Mouse (Mus musculus): Measurements from ENCODE around the gene Trim39. TPM values are rescaled to one million over a fixed set of nuclear protein-coding genes. Genes with fewer than 3 reads are reported as not detected.
"Not testable (repeated sequence)": the region's sequence is repeated elsewhere in the genome, so short reads cannot be mapped to it uniquely, and the experiment has no call there.

Gene Trim39
- 29.3 and 31.1 TPM in 2 replicates for polyA plus RNA-seq (2015; fragmentation: Nextera tagmentation; extraction: Ambion mirVana)

DNA sequence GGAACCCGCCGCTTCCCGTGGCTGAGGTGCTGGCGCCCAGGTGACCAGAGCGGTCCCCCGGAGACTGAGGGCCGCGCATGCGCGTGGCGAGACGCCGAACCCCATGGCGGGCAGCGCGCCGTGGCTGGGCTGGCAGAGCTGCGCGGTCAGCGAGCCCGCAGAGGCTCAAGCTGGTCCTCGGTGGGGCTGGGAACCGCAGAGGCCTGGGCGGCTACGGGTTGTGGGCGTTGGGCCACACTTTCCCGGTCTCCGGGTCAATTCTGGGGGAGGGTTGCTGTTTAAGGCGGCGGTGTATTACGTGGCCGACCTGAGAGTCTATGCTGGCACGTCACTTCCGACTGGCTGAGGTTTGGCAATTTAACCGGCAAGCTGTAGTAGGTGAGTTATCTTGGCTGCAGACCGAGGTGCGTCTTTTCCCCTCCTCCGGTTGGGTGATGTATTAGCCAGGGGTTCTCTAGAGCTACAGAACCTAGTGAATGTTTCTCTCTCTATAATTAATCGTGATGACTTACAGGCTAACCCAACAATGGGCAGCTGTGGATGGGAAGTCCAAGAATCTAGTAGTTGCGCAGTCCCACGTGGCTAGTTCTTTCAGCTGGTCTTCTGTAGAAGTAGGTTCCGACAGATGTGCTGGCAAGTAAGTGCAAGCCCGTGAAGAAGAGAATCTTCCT, at the start of gene Trim39:
Gene Trim39, minus strand, starts transcription at position 662 of the 671 bp plus-strand sequence.
- Histone ChIP-seq H3K36me3 (peaks cover 29% of the 10 kb centered on the region), H3K9ac (replicated peaks) (peak within 1 kb of the TSS; percentile 86), H3K9me3 (no peaks in the 10 kb centered on the region), H3K27ac (peak within 1 kb of the TSS; percentile 96), H3K4me1 (replicated peaks) (peaks cover 40% of the 10 kb centered on the region), H3K4me3 (replicated peaks) (peak within 1 kb of the TSS; percentile 89), H3K27me3 (no peaks in the 10 kb centered on the region), H3K4me2 (replicated peaks) (peak within 1 kb of the TSS; percentile 96)
- ATAC-seq, result peak; percentile 88
- 2% methylated on average over 43 of the region's 43 CpGs for WGBS

- Histone ChIP-seq H3K9ac (replicated peaks) (peak overlapping the region; percentile 76), H3K27ac (peak overlapping the region; percentile 91), H3K27me3 (no peaks in the 10 kb centered on the region), H3K4me2 (replicated peaks) (peak overlapping the region; percentile 66), H3K36me3 (no peaks in the 10 kb centered on the region), H3K4me1 (replicated peaks) (peaks cover 7% of the 10 kb centered on the region; the same call in 1 of the 2 replicates), H3K9me3 (no peaks in the 10 kb centered on the region), H3K4me3 (replicated peaks) (peak overlapping the region; percentile 64)
- ATAC-seq, result peak; percentile 62
- WGBS, result 33% methylated on average over 5 of the region's 5 CpGs
Measured at GRCm38 (mm10) chr17:36315689-36316253, 43.7 kb upstream of the Trim39 start.

- H3K4me1 ChIP-seq (replicated peaks), result peaks cover 7% of the 10 kb centered on the region; the same call in 1 of the 2 replicates
- peak overlapping the region; percentile 91 for H3K27ac ChIP-seq
- peak overlapping the region; percentile 64 for H3K4me3 ChIP-seq (replicated peaks)
- no peaks in the 10 kb centered on the region for H3K36me3 ChIP-seq
- H3K27me3 ChIP-seq, result no peaks in the 10 kb centered on the region
- H3K9ac ChIP-seq (replicated peaks), result peak overlapping the region; percentile 76
- no peaks in the 10 kb centered on the region for H3K9me3 ChIP-seq
- WGBS, result under 1% methylated on average over 19 of the region's 19 CpGs
- H3K4me2 ChIP-seq (replicated peaks), result peak overlapping the region; percentile 66
- peak; percentile 92 for ATAC-seq
Measured at GRCm38 (mm10) chr17:36315041-36315688, 43.1 kb upstream of the Trim39 start.

DNA sequence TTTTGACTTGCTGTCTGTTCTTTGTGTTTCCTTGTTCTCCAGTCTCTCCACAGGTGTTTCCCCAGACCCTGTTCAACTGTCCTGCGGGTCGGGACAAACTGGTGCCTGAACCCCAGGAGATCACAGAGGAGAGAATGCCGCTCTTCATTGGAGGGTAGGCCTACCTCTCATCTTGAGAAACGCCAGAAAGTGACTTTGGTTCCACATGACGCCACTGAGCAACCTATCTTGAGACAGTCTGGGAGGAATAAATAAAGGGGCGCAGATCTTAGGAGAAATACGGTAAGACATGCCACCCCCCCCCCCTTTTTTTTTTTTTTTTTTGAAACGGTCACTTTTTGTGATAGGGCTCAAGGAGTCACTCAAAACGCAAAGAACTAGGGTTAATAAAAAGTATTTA, 42.5 kb upstream of the Trim39 start:
- under 1% methylated on average over 9 of the region's 9 CpGs for WGBS
- Histone ChIP-seq H3K9ac (replicated peaks) (peak overlapping the region; percentile 76), H3K36me3 (no peaks in the 10 kb centered on the region), H3K27me3 (no peaks in the 10 kb centered on the region), H3K27ac (peak overlapping the region; percentile 91), H3K9me3 (no peaks in the 10 kb centered on the region), H3K4me3 (replicated peaks) (peak overlapping the region; percentile 64), H3K4me1 (replicated peaks) (peaks cover 7% of the 10 kb centered on the region; the same call in 1 of the 2 replicates), H3K4me2 (replicated peaks) (peak overlapping the region; percentile 66)
- ATAC-seq, result peak; percentile 62

GRCm38 (mm10) chr17:36309293-36309692, 37.2 kb upstream of the Trim39 start:
- Histone ChIP-seq H3K36me3 (no peaks in the 10 kb centered on the region), H3K9ac (replicated peaks) (no peak overlapping the region), H3K4me1 (replicated peaks) (no peaks in the 10 kb centered on the region), H3K27ac (no peak overlapping the region), H3K4me2 (replicated peaks) (no peak overlapping the region), H3K9me3 (no peaks in the 10 kb centered on the region), H3K27me3 (no peaks in the 10 kb centered on the region), H3K4me3 (replicated peaks) (no peak overlapping the region)
- 0 out of 2 replicates have a peak, but pooled peaks have one; percentile 50 for ATAC-seq
- WGBS, result 34% methylated on average over 1 of the region's 1 CpGs

GRCm38 (mm10) chr17:36308855-36309254, 36.8 kb upstream of the Trim39 start:
- H3K9ac ChIP-seq (replicated peaks); H3K4me3 ChIP-seq (replicated peaks); H3K4me1 ChIP-seq (replicated peaks); H3K9me3 ChIP-seq; H3K27me3 ChIP-seq; H3K4me2 ChIP-seq (replicated peaks); H3K27ac ChIP-seq; H3K36me3 ChIP-seq: not testable (repeated sequence)
- WGBS, result 3% methylated on average over 3 of the region's 3 CpGs
- ATAC-seq, result peak; percentile 76

DNA sequence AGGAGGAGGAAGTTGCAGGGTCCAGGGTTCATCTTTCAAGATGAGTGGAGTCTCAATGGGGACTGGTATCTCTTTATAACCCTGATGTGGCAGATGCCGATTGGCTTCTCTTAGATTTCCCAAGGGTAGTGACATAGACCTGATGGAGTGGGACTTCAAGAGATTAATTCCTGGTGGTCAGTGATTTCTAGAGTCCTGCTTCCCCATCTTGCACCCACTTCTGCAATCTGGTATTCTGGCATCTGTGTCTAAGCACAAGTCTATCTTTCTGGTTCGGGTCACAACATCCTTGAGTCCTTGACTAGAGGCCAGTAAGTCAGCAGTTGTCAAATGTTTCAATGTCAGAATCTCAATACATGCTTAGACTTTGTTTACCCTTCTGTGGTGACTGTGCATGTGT, 14.3 kb upstream of the Trim39 start, which contains the start of gene H2-M10.2:
Gene H2-M10.2, minus strand, starts transcription at position 101 of the 400 bp plus-strand sequence.
- 96% methylated on average over 2 of the region's 2 CpGs for WGBS
- no peaks in the 10 kb centered on the region for H3K27me3 ChIP-seq
- no peaks in the 10 kb centered on the region for H3K4me1 ChIP-seq (replicated peaks)
- no peak within 1 kb of the TSS for H3K9ac ChIP-seq (replicated peaks)
- H3K4me3 ChIP-seq (replicated peaks), result no peak within 1 kb of the TSS
- peaks cover 17% of the 10 kb centered on the region for H3K36me3 ChIP-seq
- peaks cover 7% of the 10 kb centered on the region for H3K9me3 ChIP-seq
- no peak within 1 kb of the TSS for H3K4me2 ChIP-seq (replicated peaks)
- no peak for ATAC-seq
- no peak within 1 kb of the TSS for H3K27ac ChIP-seq

- H3K9ac ChIP-seq (replicated peaks), result no peak overlapping the region
- H3K27ac ChIP-seq, result no peak overlapping the region
- peaks cover 7% of the 10 kb centered on the region for H3K9me3 ChIP-seq
- H3K4me1 ChIP-seq (replicated peaks), result no peaks in the 10 kb centered on the region
- H3K4me3 ChIP-seq (replicated peaks), result no peak overlapping the region
- H3K36me3 ChIP-seq, result peaks cover 45% of the 10 kb centered on the region
- WGBS, result 97% methylated on average over 4 of the region's 4 CpGs
- no peak overlapping the region for H3K4me2 ChIP-seq (replicated peaks)
- H3K27me3 ChIP-seq, result no peaks in the 10 kb centered on the region
- ATAC-seq, result no peak
Measured at GRCm38 (mm10) chr17:36281521-36282245, 9.6 kb upstream of the Trim39 start.

DNA sequence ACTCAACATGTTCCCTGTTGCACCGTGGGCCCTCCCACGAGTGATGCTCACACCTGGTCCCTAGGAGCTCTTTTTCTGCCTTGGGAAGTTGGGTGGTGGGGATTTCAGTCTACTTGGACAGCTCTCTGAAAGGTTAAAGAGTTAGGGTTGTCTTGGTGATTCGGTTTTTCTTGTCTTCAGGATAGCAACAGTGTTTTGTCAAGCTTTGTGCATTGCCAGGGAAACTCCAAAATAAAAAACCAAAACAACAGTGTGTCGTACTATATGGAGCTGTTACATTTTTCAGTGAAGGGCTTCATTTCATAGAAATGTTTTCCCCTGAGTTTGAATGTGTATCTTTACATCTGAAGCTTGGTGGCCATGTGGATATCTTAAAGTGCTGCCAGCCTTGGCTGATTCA, 2.7 kb upstream of the Trim39 start:
- no peaks in the 10 kb centered on the region for H3K27me3 ChIP-seq
- no peak for ATAC-seq
- H3K4me1 ChIP-seq (replicated peaks), result peaks cover 38% of the 10 kb centered on the region
- H3K4me3 ChIP-seq (replicated peaks), result no peak overlapping the region
- no peaks in the 10 kb centered on the region for H3K9me3 ChIP-seq
- no peak overlapping the region for H3K9ac ChIP-seq (replicated peaks)
- 94% methylated on average over 4 of the region's 4 CpGs for WGBS
- no peak overlapping the region for H3K27ac ChIP-seq
- peaks cover 22% of the 10 kb centered on the region for H3K36me3 ChIP-seq
- no peak overlapping the region for H3K4me2 ChIP-seq (replicated peaks)

GRCm38 (mm10) chr17:36273796-36274195, 1.7 kb upstream of the Trim39 start:
- WGBS, result 89% methylated on average over 4 of the region's 4 CpGs
- peaks cover 18% of the 10 kb centered on the region for H3K36me3 ChIP-seq

GRCm38 (mm10) chr17:36272643-36273366, 758 bp upstream of the Trim39 start:
- Histone ChIP-seq H3K9me3 (no peaks in the 10 kb centered on the region), H3K4me2 (replicated peaks) (peak overlapping the region; percentile 96), H3K9ac (replicated peaks) (peak overlapping the region; percentile 86), H3K4me3 (replicated peaks) (peak overlapping the region; percentile 89), H3K27me3 (no peaks in the 10 kb centered on the region), H3K4me1 (replicated peaks) (peaks cover 40% of the 10 kb centered on the region), H3K36me3 (peaks cover 18% of the 10 kb centered on the region), H3K27ac (no peak overlapping the region)
- WGBS, result 89% methylated on average over 9 of the region's 9 CpGs
- no peak for ATAC-seq

More at GRCm38 (mm10) chr17:36273796-36274195, 1.7 kb upstream of the Trim39 start:
- Histone ChIP-seq H3K27ac (no peak overlapping the region), H3K4me3 (replicated peaks) (no peak overlapping the region), H3K4me2 (replicated peaks) (no peak overlapping the region), H3K4me1 (replicated peaks) (peaks cover 40% of the 10 kb centered on the region), H3K9me3 (no peaks in the 10 kb centered on the region), H3K9ac (replicated peaks) (no peak overlapping the region), H3K27me3 (no peaks in the 10 kb centered on the region)
- ATAC-seq, result no peak

Data from midbrain, embryonic 13.5 days (tissue).